Mouse (Mus musculus): ENCODE data around the gene Sae1. TPM values are rescaled to one million over a fixed set of nuclear protein-coding genes. Genes with fewer than 3 reads are reported as not detected.

Sae1 gene
- total and polyA plus RNA-seq, 2 experiments from 2014 or later: 41.7 to 101 TPM

DNA sequence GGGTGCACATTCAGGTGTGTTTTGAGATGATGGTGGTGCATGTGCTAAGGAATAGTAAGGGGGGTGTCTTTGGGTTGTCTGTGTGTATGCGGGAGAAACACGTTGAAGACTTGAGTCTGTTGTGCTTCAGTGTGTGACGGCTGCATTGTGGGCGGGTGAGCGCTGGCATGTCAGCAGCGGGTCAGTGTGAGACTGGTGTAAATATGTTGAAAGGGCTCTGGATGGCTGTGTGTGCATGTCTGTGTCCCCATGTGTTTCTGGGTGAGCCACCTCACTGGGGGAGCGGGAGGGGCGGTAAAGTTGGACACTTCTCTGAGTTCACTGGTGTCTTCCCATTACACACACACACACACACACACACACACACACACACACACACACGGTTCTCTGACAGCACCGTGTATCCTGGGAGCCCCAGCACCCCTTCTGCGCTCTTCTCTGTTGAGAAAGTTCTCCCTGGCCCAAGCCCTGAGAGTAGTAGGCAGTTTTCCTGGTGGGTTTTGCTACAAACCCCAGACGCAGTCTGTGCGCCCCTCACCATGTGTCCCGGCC is 76.1 kb downstream of the Sae1 start:
- Histone ChIP-seq H3K9me3 (replicated peaks; ENCODE audit: control insufficient read depth, low read length) (no peaks in the 10 kb centered on the region), H3K4me2 (ENCODE audit: low read depth, low read length) (peak overlapping the region; percentile 82), H3K4me1 (ENCODE audit: control insufficient read depth, insufficient read depth) (peaks cover 7% of the 10 kb centered on the region; the same call in 1 of the 2 replicates), H3K9ac (replicated peaks; ENCODE audit: low read depth, low read length) (peak overlapping the region; percentile 82), H3K36me3 (replicated peaks; ENCODE audit: control insufficient read depth, insufficient read depth, low read length) (0 out of 2 replicates have a peak, but pooled peaks cover under 1% of the 10 kb centered on the region), H3K27ac (ENCODE audit: low read depth) (peak overlapping the region; percentile 99), H3K4me3 (ENCODE audit: low read depth, low read length) (peak overlapping the region; percentile 75), H3K27me3 (ENCODE audit: control insufficient read depth, insufficient read depth, low read length) (no peaks in the 10 kb centered on the region)
- TF ChIP-seq EP300 (IDR thresholded peaks at IDR 0.05; ENCODE audit: low read depth) (no peak), CTCF (IDR thresholded peaks at IDR 0.05; ENCODE audit: low read depth) (no peak)
- ATAC-seq (ENCODE audit: insufficient read depth, low read depth): no peak
- under 1% methylated on average over 14 of the region's 14 CpGs for WGBS
- DNase-seq (ENCODE audit: low spot score): no peak

DNA sequence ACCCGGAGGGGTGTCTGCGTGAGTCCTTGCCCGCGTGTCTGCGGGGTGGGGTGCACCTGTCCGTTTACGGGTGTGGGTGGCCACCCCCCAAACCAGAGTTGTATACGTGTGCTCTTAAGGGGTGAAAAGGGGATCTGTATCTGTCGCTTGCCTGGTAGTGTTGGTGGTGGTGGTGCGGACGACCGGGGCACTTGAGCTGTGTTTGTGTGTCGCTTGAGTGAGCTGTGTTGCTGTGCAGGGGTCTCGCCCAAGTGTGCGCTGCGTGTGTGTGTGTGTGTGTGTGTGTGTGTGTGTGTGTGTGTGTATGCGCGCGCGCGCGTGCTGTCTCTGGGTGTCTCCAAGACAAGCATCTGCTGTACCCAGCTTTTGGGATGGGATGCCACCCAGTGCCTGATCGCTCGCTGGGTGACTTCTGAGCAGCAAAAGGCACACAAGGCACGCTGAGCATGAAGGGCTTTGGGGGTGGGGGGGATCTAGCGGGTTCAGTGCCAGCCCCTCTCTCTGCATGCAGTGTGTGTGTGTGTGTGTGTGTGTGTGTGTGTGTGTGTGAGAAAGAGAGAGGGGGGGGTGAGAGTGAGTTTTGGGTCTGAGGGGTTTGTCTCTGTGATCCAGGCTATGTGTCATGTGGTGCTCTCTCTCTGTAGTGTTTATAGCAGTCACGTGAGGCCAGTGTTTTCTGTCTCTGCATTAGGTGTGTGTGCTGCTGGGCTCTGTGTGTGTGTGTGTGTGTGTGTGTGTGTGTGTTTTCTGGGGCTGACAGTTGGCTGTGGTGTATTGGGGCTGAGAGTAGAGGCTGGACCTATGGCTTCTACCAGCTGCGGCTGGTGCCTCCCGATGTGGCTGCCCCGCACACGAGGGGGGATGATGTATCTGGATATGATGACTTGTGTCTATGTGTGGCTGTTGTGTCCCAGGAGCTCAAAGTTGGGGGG is 76.8 kb downstream of the Sae1 start:
- ATAC-seq (ENCODE audit: insufficient read depth, low read depth): no peak
- WGBS: under 1% methylated on average over 30 of the region's 31 CpGs
- TF ChIP-seq CTCF (IDR thresholded peaks at IDR 0.05; ENCODE audit: low read depth) (no peak), EP300 (IDR thresholded peaks at IDR 0.05; ENCODE audit: low read depth) (no peak)
- peak overlapping the region; percentile 82 for H3K4me2 ChIP-seq (ENCODE audit: low read depth, low read length)
- H3K27me3 ChIP-seq (ENCODE audit: control insufficient read depth, insufficient read depth, low read length): no peaks in the 10 kb centered on the region
- DNase-seq (ENCODE audit: low spot score): no peak
- peaks cover 7% of the 10 kb centered on the region; the same call in 1 of the 2 replicates for H3K4me1 ChIP-seq (ENCODE audit: control insufficient read depth, insufficient read depth)
- H3K4me3 ChIP-seq (ENCODE audit: low read depth, low read length): peak overlapping the region; percentile 75
- no peaks in the 10 kb centered on the region for H3K36me3 ChIP-seq (replicated peaks; ENCODE audit: control insufficient read depth, insufficient read depth, low read length)
- peak overlapping the region; percentile 99 for H3K27ac ChIP-seq (ENCODE audit: low read depth)
- no peaks in the 10 kb centered on the region for H3K9me3 ChIP-seq (replicated peaks; ENCODE audit: control insufficient read depth, low read length)
- H3K9ac ChIP-seq (replicated peaks; ENCODE audit: low read depth, low read length): peak overlapping the region; percentile 38

DNA sequence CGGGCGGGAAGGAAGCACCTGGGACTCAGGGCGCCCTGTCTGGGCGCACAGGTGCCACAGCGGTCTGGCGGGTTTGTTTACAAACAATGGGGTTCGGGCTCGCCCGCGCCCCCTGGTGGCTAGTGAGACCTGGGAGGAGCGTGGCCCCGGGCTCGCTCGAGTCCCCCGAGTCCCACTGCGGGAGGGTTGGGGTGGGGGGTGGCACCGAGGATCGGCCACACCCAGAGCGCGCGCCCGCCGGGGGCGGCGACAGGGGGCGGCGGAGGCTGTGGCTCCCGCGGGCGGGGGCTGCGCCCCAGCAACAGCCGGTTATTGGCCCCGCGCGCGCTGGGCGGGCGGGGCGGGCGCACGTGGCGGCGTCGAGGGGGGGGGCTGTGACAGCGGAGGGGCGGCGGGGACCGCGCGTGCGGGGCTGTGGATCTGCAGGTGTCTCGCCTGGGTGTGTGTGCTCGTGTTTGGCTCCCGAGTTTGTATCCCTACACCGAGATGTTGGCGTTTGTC is 77.5 kb downstream of the Sae1 start:
- ATAC-seq (ENCODE audit: insufficient read depth, low read depth) (peak; percentile 3; the same call in 1 of the 2 replicates), DNase-seq (ENCODE audit: low spot score) (no peak)
- Histone ChIP-seq H3K9ac (replicated peaks; ENCODE audit: low read depth, low read length) (peak overlapping the region; percentile 38), H3K9me3 (replicated peaks; ENCODE audit: control insufficient read depth, low read length) (no peaks in the 10 kb centered on the region), H3K4me2 (ENCODE audit: low read depth, low read length) (peak overlapping the region; percentile 82), H3K4me1 (ENCODE audit: control insufficient read depth, insufficient read depth) (peaks cover 7% of the 10 kb centered on the region; the same call in 1 of the 2 replicates), H3K36me3 (replicated peaks; ENCODE audit: control insufficient read depth, insufficient read depth, low read length) (no peaks in the 10 kb centered on the region), H3K4me3 (ENCODE audit: low read depth, low read length) (peak overlapping the region; percentile 75), H3K27ac (ENCODE audit: low read depth) (peak overlapping the region; percentile 99), H3K27me3 (ENCODE audit: control insufficient read depth, insufficient read depth, low read length) (no peaks in the 10 kb centered on the region)
- WGBS: 0% methylated on average over 25 of the region's 56 CpGs
- TF ChIP-seq EP300 (IDR thresholded peaks at IDR 0.05; ENCODE audit: low read depth) (no peak), CTCF (IDR thresholded peaks at IDR 0.05; ENCODE audit: low read depth) (peak; percentile 57)

DNA sequence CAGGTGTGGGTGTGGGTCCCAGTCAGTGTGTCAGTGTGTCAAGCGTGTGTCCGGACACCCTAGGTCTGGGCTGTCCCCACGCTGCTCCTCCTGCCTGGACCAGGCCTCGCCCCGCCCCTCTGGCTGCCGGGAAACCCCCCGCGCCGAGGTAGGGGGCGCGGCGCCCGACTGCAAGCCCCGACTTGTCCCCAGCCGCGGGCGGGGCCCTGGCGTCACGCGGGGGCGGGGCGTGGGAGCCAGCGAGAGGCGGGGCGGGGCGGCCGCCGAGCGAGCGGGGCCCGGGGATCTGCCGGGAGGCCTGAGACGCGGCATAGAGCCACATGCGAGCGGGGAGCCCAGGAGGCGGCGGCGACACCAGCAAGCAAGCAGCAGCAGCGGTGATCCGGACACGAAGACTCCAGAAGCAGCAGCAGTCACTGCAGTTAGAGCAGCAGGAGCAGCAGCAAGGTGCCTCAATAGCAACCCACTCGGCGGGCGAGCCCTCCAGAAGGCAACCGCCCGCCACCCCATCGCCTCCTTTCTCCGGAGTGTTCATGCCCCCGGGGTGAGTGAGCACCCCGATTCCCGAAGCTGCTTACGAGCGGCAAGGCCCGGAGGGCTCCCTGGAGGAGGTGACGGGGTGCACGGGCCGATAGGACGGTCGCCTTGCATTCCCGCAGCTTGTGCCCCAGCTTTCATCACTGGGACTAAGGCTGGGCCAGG is 78.1 kb downstream of the Sae1 start:
- Histone ChIP-seq H3K27ac (ENCODE audit: low read depth) (peak overlapping the region; percentile 99), H3K9ac (replicated peaks; ENCODE audit: low read depth, low read length) (peak overlapping the region; percentile 38), H3K36me3 (replicated peaks; ENCODE audit: control insufficient read depth, insufficient read depth, low read length) (no peaks in the 10 kb centered on the region), H3K4me2 (ENCODE audit: low read depth, low read length) (peak overlapping the region; percentile 82), H3K27me3 (ENCODE audit: control insufficient read depth, insufficient read depth, low read length) (no peaks in the 10 kb centered on the region), H3K4me1 (ENCODE audit: control insufficient read depth, insufficient read depth) (peaks cover 7% of the 10 kb centered on the region; the same call in 1 of the 2 replicates), H3K9me3 (replicated peaks; ENCODE audit: control insufficient read depth, low read length) (no peaks in the 10 kb centered on the region), H3K4me3 (ENCODE audit: low read depth, low read length) (peak overlapping the region; percentile 75)
- DNase-seq (ENCODE audit: low spot score): peak; percentile 50
- 1% methylated on average over 55 of the region's 61 CpGs for WGBS
- no peak for TF ChIP-seq CTCF (IDR thresholded peaks at IDR 0.05; ENCODE audit: low read depth)
- TF ChIP-seq EP300 (IDR thresholded peaks at IDR 0.05; ENCODE audit: low read depth): no peak
- ATAC-seq (ENCODE audit: insufficient read depth, low read depth): peak; percentile 27
